20 mouse cellular contexts compared by ENCODE assay signal in genomic region chr8:71274478-71274877, GRCm38 (mm10). TPM values are rescaled to one million over a fixed set of nuclear protein-coding genes. Genes with fewer than 3 reads are reported as not detected.
A peak's percentile ranks its signal among the peaks of the same experiment; 100 is the strongest.
DNase-seq lines count a peak whose midpoint lies in the region; ATAC-seq and TF ChIP-seq lines count a peak whose summit lies in the region.
"Had no signal": no experiment of that assay in that cellular context is flagged by ENCODE, and none has a peak within 500 bp of the region (broad histone marks: within the 10 kb centered on the region; RNA-seq: fewer than 3 reads in every experiment).

No protein-coding gene starts in this region.

- 0 out of 2 replicates have a peak overlapping the region, but pooled peaks have one; percentile 91 for H3K4me3 ChIP-seq in liver, embryonic 11.5 days (ENCODE audit: low read depth, low read length)
- H3K4me3 ChIP-seq in bone marrow macrophage, adult 2 months (ENCODE audit: insufficient read depth, low read length): peak overlapping the region; percentile 79; the same call in 1 of the 2 replicates
- 0 out of 2 replicates have a peak overlapping the region, but pooled peaks have one; percentile 91 for H3K4me3 ChIP-seq in liver, embryonic 12.5 days
- no peak overlapping the region for H3K4me3 ChIP-seq in neural tube, embryonic 15.5 days (replicated peaks)
- H3K4me3 ChIP-seq: layer of hippocampus, adult 2 months; left cerebral cortex, adult 2 months had no signal

- H3K4me1 ChIP-seq in liver, embryonic 11.5 days (replicated peaks; ENCODE audit: control insufficient read depth, insufficient read depth, low read length): peaks cover 23% of the 10 kb centered on the region
- peaks cover 42% of the 10 kb centered on the region for H3K4me1 ChIP-seq in bone marrow macrophage, adult 2 months (ENCODE audit: control insufficient read depth, insufficient read depth, low read length)
- peaks cover 55% of the 10 kb centered on the region for H3K4me1 ChIP-seq in liver, embryonic 12.5 days
- H3K4me1 ChIP-seq in neural tube, embryonic 15.5 days: peaks cover 41% of the 10 kb centered on the region

- DNase-seq in liver, embryonic 11.5 days (ENCODE audit: low spot score): no peak
- no peak for DNase-seq in liver
- DNase-seq in embryo, embryonic 10.5 days (ENCODE audit: low spot score): no peak
- DNase-seq in thymus, adult 18-20 months: no peak
- DNase-seq: cerebellum, postnatal 14 days; heart, adult 11 months; heart, postnatal 4 days; right cerebral cortex, postnatal 25 days had no signal

- no peaks in the 10 kb centered on the region for H3K27me3 ChIP-seq in liver, embryonic 11.5 days (replicated peaks; ENCODE audit: control insufficient read depth, insufficient read depth, low read length)
- H3K27me3 ChIP-seq in liver, embryonic 12.5 days (replicated peaks): no peaks in the 10 kb centered on the region
- no peaks in the 10 kb centered on the region for H3K27me3 ChIP-seq in neural tube, embryonic 15.5 days (replicated peaks)
- H3K27me3 ChIP-seq: CH12.LX; embryonic facial prominence, embryonic 12.5 days; kidney, embryonic 15.5 days; limb, embryonic 13.5 days; midbrain, embryonic 12.5 days had no signal

- TF ChIP-seq POLR2A in bone marrow macrophage, adult 2 months (IDR thresholded peaks at IDR 0.05; ENCODE audit: borderline replicate concordance, low read depth, low read length): no peak

- peak overlapping the region; percentile 80 for H3K4me2 ChIP-seq in liver, embryonic 11.5 days
- H3K4me2 ChIP-seq in liver, embryonic 12.5 days: peak overlapping the region; percentile 88
- H3K4me2 ChIP-seq in neural tube, embryonic 15.5 days: 0 out of 2 replicates have a peak overlapping the region, but pooled peaks have one; percentile 89

- H3K36me3 ChIP-seq in liver, embryonic 11.5 days (ENCODE audit: control insufficient read depth, insufficient read depth, low read length): 0 out of 2 replicates have a peak, but pooled peaks cover 2% of the 10 kb centered on the region
- H3K36me3 ChIP-seq in liver, embryonic 12.5 days: peaks cover 29% of the 10 kb centered on the region
- H3K36me3 ChIP-seq in neural tube, embryonic 15.5 days: peaks cover 9% of the 10 kb centered on the region; the same call in 1 of the 2 replicates
- H3K36me3 ChIP-seq: midbrain, embryonic 12.5 days had no signal

- TF ChIP-seq CTCF in bone marrow macrophage, adult 2 months (IDR thresholded peaks at IDR 0.05; ENCODE audit: low read depth, low read length): no peak

- no peak overlapping the region for H3K9ac ChIP-seq in liver, embryonic 11.5 days (ENCODE audit: low read depth, low read length)
- H3K9ac ChIP-seq in liver, embryonic 12.5 days: peak overlapping the region; percentile 93; the same call in 1 of the 2 replicates
- no peak overlapping the region for H3K9ac ChIP-seq in neural tube, embryonic 15.5 days (replicated peaks)
- H3K9ac ChIP-seq: embryonic facial prominence, embryonic 12.5 days had no signal

- no peak overlapping the region for H3K27ac ChIP-seq in liver, embryonic 11.5 days (ENCODE audit: low read depth, low read length)
- no peak overlapping the region for H3K27ac ChIP-seq in bone marrow macrophage, adult 2 months (ENCODE audit: insufficient read depth, low read depth, low read length)
- no peak overlapping the region for H3K27ac ChIP-seq in liver, embryonic 12.5 days
- H3K27ac ChIP-seq in neural tube, embryonic 15.5 days (replicated peaks): no peak overlapping the region
- H3K27ac ChIP-seq: embryonic facial prominence, embryonic 12.5 days; kidney, embryonic 15.5 days; layer of hippocampus, adult 2 months; left cerebral cortex, adult 2 months; limb, embryonic 13.5 days; midbrain, embryonic 12.5 days had no signal

- no peaks in the 10 kb centered on the region for H3K9me3 ChIP-seq in liver, embryonic 11.5 days (ENCODE audit: control insufficient read depth, low read length)
- H3K9me3 ChIP-seq in liver, embryonic 12.5 days (replicated peaks): no peaks in the 10 kb centered on the region
- H3K9me3 ChIP-seq in neural tube, embryonic 15.5 days (replicated peaks): no peaks in the 10 kb centered on the region
- H3K9me3 ChIP-seq: embryonic facial prominence, embryonic 12.5 days; kidney, embryonic 15.5 days; limb, embryonic 13.5 days; midbrain, embryonic 12.5 days had no signal

- ATAC-seq in liver, embryonic 11.5 days (replicated peaks; ENCODE audit: low FRiP score): no peak
- no peak for ATAC-seq in liver, embryonic 12.5 days
- ATAC-seq in neural tube, embryonic 15.5 days (ENCODE audit: low FRiP score): no peak
- ATAC-seq: forebrain, embryonic 14.5 days; lung, postnatal 0 days had no signal

RNA-seq across cellular contexts. Expression of gene Haus8, which starts 1.7 kb away (rescaled TPM):
- polyA plus RNA-seq in liver, embryonic 11.5 days (2014; fragmentation: Nextera tagmentation; extraction: Ambion mirVana): 73.3 and 77.0 TPM in 2 replicates
- 77.6 and 77.8 TPM in 2 replicates for polyA plus RNA-seq in bone marrow macrophage, adult 2 months (2012; ENCODE audit: insufficient read depth, insufficient read length, missing spikeins)
- 60.1 and 62.8 TPM in 2 replicates for polyA plus RNA-seq in liver, embryonic 12.5 days (2016; fragmentation: Nextera tagmentation; extraction: Ambion mirVana)
- polyA plus RNA-seq in neural tube, embryonic 15.5 days (2015; fragmentation: Nextera tagmentation; extraction: Ambion mirVana): 68.5 and 72.0 TPM in 2 replicates

RNA-seq across cellular contexts. Expression of gene Myo9b, which starts 2.0 kb away (rescaled TPM):
- 19.0 and 20.2 TPM in 2 replicates for polyA plus RNA-seq in liver, embryonic 11.5 days (2014; fragmentation: Nextera tagmentation; extraction: Ambion mirVana)
- polyA plus RNA-seq in bone marrow macrophage, adult 2 months (2012; ENCODE audit: insufficient read depth, insufficient read length, missing spikeins): 94.0 and 107 TPM in 2 replicates
- polyA plus RNA-seq in liver, embryonic 12.5 days (2016; fragmentation: Nextera tagmentation; extraction: Ambion mirVana): 13.5 and 13.8 TPM in 2 replicates
- polyA plus RNA-seq in neural tube, embryonic 15.5 days (2015; fragmentation: Nextera tagmentation; extraction: Ambion mirVana): 14.9 and 16.0 TPM in 2 replicates
